Mouse (Mus musculus) hindbrain, embryonic 11.5 days (tissue): Measurements from ENCODE around the gene Primpol. TPM values are rescaled to one million over a fixed set of nuclear protein-coding genes. Genes with fewer than 3 reads are reported as not detected.

Experiments used
- ATAC-seq: fragments of 200-750 bp; cut with Nextera tagmentation; 2 replicates; pipeline ENCODE4 v1.8.0; 2017; ENCODE audit warnings: mild to moderate bottlenecking, moderate TSS enrichment, moderate library complexity; ENCODE audit not compliant: low FRiP score
- DNase-seq: peaks from one replicate; pipeline ENCODE4 v3.0.0-alpha.2; 2015; ENCODE audit warnings: low spot score
- H3K27ac ChIP-seq: fragments of 300-500 bp; sonication (generic); 2 replicates; pipeline ENCODE4 v1.5.1; 2014; ENCODE audit warnings: mild to moderate bottlenecking, low read depth, low read length
- H3K27me3 ChIP-seq: fragments of 300-500 bp; sonication (generic); 2 replicates; pipeline ENCODE4 v1.6.1; 2014; ENCODE audit warnings: mild to moderate bottlenecking, low read length, moderate library complexity, mixed read lengths; ENCODE audit not compliant: control insufficient read depth, insufficient read depth
- H3K36me3 ChIP-seq: fragments of 300-500 bp; sonication (generic); 2 replicates; pipeline ENCODE4 v1.6.1; 2014; ENCODE audit warnings: mild to moderate bottlenecking, low read length, moderate library complexity, mixed read lengths; ENCODE audit not compliant: control insufficient read depth, insufficient read depth
- H3K4me1 ChIP-seq: fragments of 300-500 bp; sonication (generic); replicated peaks from 2 replicates; pipeline ENCODE4 v1.6.1; 2014; ENCODE audit warnings: low read length, mixed read lengths; ENCODE audit not compliant: control insufficient read depth, insufficient read depth
- H3K4me2 ChIP-seq: fragments of 300-500 bp; sonication (generic); replicated peaks from 2 replicates; pipeline ENCODE4 v1.6.1; 2014; ENCODE audit warnings: mild to moderate bottlenecking, low read depth, low read length
- H3K4me3 ChIP-seq: fragments of 300-500 bp; sonication (generic); 2 replicates; pipeline ENCODE4 v1.5.1; 2014; ENCODE audit warnings: low read depth, low read length
- H3K9ac ChIP-seq: fragments of 300-500 bp; sonication (generic); 2 replicates; pipeline ENCODE4 v1.6.1; 2014; ENCODE audit warnings: low read depth, low read length
- H3K9me3 ChIP-seq: fragments of 300-500 bp; sonication (generic); 2 replicates; pipeline ENCODE4 v1.6.1; 2016; ENCODE audit warnings: low read length; ENCODE audit not compliant: control insufficient read depth
- WGBS: fragments of 180-500 bp; shearing (Covaris S2); extraction: QIAGEN DNeasy Blood & Tissue Kit; methylation state at CpG from one replicate; pipeline ENCODE4 v1.1.7; 2014; 5-methylcytosine and 5-hydroxymethylcytosine counted together
- polyA plus RNA-seq: library from polyadenylated mRNA; unstranded; fragments of >200 nt; fragmentation: Nextera tagmentation; extraction: Ambion mirVana; gene quantifications from 2 replicates; pipeline ENCODE4 v1.2.1, GENCODE M21; 2014

Gene Primpol
- polyA plus RNA-seq, 1 experiment from 2014 or later = 10.0 TPM

GRCm38 (mm10) chr8:46562333-46562732 lies 54.7 kb downstream of the Primpol start:
- 91% methylated on average over 16 of the region's 16 CpGs for WGBS
- no peak overlapping the region for H3K27ac ChIP-seq
- DNase-seq = no peak
- H3K27me3 ChIP-seq = no peaks in the 10 kb centered on the region
- H3K9me3 ChIP-seq = no peaks in the 10 kb centered on the region
- no peaks in the 10 kb centered on the region for H3K4me1 ChIP-seq
- H3K36me3 ChIP-seq = no peaks in the 10 kb centered on the region
- no peak overlapping the region for H3K4me3 ChIP-seq
- no peak overlapping the region for H3K4me2 ChIP-seq
- ATAC-seq = no peak
- H3K9ac ChIP-seq = no peak overlapping the region

DNA sequence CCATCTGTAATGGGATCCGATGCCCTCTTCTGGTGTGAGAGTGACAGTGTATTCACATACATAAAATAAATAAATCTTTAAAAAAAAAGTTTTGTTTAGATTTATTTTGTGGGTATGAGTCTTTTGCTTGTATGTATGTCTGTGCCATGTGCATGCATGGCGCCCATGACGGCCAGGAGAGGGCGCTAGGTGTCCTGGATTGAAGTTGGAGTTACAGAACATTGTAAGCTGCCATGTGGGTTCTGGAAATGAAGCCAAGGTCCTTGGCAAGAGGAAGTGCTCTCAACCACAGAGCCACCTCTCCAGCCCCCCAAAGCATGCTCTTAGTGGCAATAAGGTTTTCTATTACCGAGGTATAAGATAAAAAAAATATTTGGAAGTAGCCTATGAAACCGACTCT lies 57.6 kb downstream of the Primpol start:
- H3K27ac ChIP-seq = no peak overlapping the region
- no peaks in the 10 kb centered on the region for H3K36me3 ChIP-seq
- ATAC-seq (no peak), DNase-seq (peak; percentile 33)
- H3K4me2 ChIP-seq = no peak overlapping the region
- H3K4me3 ChIP-seq = no peak overlapping the region
- H3K27me3 ChIP-seq = no peaks in the 10 kb centered on the region
- 85% methylated on average over 6 of the region's 6 CpGs for WGBS
- H3K9ac ChIP-seq = no peak overlapping the region
- H3K9me3 ChIP-seq = no peaks in the 10 kb centered on the region
- no peaks in the 10 kb centered on the region for H3K4me1 ChIP-seq

- Histone ChIP-seq H3K36me3 (no peaks in the 10 kb centered on the region), H3K9me3 (no peaks in the 10 kb centered on the region), H3K9ac (peak overlapping the region; percentile 52), H3K27me3 (no peaks in the 10 kb centered on the region), H3K27ac (no peak overlapping the region), H3K4me1 (no peaks in the 10 kb centered on the region), H3K4me2 (peak overlapping the region; percentile 48), H3K4me3 (peak overlapping the region; percentile 73)
- DNase-seq (no peak), ATAC-seq (no peak)
- WGBS = 4% methylated on average over 10 of the region's 10 CpGs
Measured at GRCm38 (mm10) chr8:46552441-46552765, 64.6 kb downstream of the Primpol start.

GRCm38 (mm10) chr8:46551615-46552440 lies 65.2 kb downstream of the Primpol start, which contains the start of gene Cenpu:
Gene Cenpu (plus strand): TSS chr8:46552028.
- DNase-seq = peak; percentile 100
- Histone ChIP-seq H3K4me2 (peak within 1 kb of the TSS; percentile 53), H3K4me1 (no peaks in the 10 kb centered on the region), H3K27me3 (no peaks in the 10 kb centered on the region), H3K36me3 (no peaks in the 10 kb centered on the region), H3K4me3 (peak within 1 kb of the TSS; percentile 73), H3K9ac (peak within 1 kb of the TSS; percentile 52), H3K27ac (peak within 1 kb of the TSS; percentile 65), H3K9me3 (no peaks in the 10 kb centered on the region)
- under 1% methylated on average over 50 of the region's 50 CpGs for WGBS
- ATAC-seq = peak; percentile 99

DNA sequence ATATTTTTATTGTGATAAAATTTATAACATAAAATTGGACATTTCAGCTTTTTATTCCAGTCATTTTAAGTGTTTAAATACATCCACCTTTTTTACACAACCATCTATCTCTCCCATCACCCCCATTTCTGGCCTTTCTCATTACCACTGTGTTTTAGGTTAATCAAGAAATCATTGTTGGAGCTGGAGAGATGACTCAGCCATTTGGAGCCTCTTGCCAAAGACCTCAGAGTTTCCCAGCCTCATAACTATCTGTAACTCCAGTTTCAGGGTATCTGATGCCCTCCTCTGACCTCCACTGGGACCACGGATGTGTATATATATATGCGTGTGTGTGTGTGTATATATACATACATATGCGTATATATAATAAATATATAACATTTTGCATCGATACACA lies 66.0 kb downstream of the Primpol start:
- 52% methylated on average over 4 of the region's 4 CpGs for WGBS
- peak overlapping the region; percentile 65; the same call in 1 of the 2 replicates for H3K27ac ChIP-seq
- peak overlapping the region; percentile 53 for H3K4me2 ChIP-seq
- H3K4me1 ChIP-seq = no peaks in the 10 kb centered on the region
- H3K9me3 ChIP-seq = no peaks in the 10 kb centered on the region
- H3K27me3 ChIP-seq = no peaks in the 10 kb centered on the region
- ATAC-seq = no peak
- H3K9ac ChIP-seq = peak overlapping the region; percentile 23; the same call in 1 of the 2 replicates
- H3K36me3 ChIP-seq = no peaks in the 10 kb centered on the region
- DNase-seq = no peak
- H3K4me3 ChIP-seq = peak overlapping the region; percentile 73; the same call in 1 of the 2 replicates

- DNase-seq (no peak), ATAC-seq (no peak)
- Histone ChIP-seq H3K27ac (no peak overlapping the region), H3K4me1 (no peaks in the 10 kb centered on the region), H3K4me3 (no peak overlapping the region), H3K9me3 (no peaks in the 10 kb centered on the region), H3K9ac (no peak overlapping the region), H3K4me2 (no peak overlapping the region), H3K27me3 (no peaks in the 10 kb centered on the region), H3K36me3 (no peaks in the 10 kb centered on the region)
- 88% methylated on average over 8 of the region's 8 CpGs for WGBS
Measured at GRCm38 (mm10) chr8:46550058-46550457, 67.0 kb downstream of the Primpol start.

- Histone ChIP-seq H3K4me3 (no peak overlapping the region), H3K9ac (no peak overlapping the region), H3K4me1 (no peaks in the 10 kb centered on the region), H3K27me3 (no peaks in the 10 kb centered on the region), H3K9me3 (no peaks in the 10 kb centered on the region), H3K27ac (no peak overlapping the region), H3K4me2 (no peak overlapping the region), H3K36me3 (no peaks in the 10 kb centered on the region)
- DNase-seq = peak; percentile 79
- 57% methylated on average over 4 of the region's 4 CpGs for WGBS
- no peak for ATAC-seq
Measured at GRCm38 (mm10) chr8:46547245-46547644, 69.8 kb downstream of the Primpol start.

GRCm38 (mm10) chr8:46546431-46547176 lies 70.4 kb downstream of the Primpol start:
- no peak overlapping the region for H3K27ac ChIP-seq
- no peak overlapping the region for H3K4me3 ChIP-seq
- H3K9ac ChIP-seq = no peak overlapping the region
- no peak overlapping the region for H3K4me2 ChIP-seq
- 79% methylated on average over 11 of the region's 11 CpGs for WGBS
- no peaks in the 10 kb centered on the region for H3K27me3 ChIP-seq
- no peaks in the 10 kb centered on the region for H3K36me3 ChIP-seq
- H3K9me3 ChIP-seq = no peaks in the 10 kb centered on the region
- DNase-seq (no peak), ATAC-seq (no peak)
- no peaks in the 10 kb centered on the region for H3K4me1 ChIP-seq
